Mouse (Mus musculus): ENCODE measurements around the gene Gadd45b. TPM values are rescaled to one million over a fixed set of nuclear protein-coding genes. Genes with fewer than 3 reads are reported as not detected.

The Gadd45b gene
- 9.7 TPM for polyA plus RNA-seq (2014; fragmentation: Illumina TruSeq; extraction: RNeasy Lipid Tissue Mini Kit (QIAGEN cat#74804); ENCODE audit: low replicate concordance)

DNA sequence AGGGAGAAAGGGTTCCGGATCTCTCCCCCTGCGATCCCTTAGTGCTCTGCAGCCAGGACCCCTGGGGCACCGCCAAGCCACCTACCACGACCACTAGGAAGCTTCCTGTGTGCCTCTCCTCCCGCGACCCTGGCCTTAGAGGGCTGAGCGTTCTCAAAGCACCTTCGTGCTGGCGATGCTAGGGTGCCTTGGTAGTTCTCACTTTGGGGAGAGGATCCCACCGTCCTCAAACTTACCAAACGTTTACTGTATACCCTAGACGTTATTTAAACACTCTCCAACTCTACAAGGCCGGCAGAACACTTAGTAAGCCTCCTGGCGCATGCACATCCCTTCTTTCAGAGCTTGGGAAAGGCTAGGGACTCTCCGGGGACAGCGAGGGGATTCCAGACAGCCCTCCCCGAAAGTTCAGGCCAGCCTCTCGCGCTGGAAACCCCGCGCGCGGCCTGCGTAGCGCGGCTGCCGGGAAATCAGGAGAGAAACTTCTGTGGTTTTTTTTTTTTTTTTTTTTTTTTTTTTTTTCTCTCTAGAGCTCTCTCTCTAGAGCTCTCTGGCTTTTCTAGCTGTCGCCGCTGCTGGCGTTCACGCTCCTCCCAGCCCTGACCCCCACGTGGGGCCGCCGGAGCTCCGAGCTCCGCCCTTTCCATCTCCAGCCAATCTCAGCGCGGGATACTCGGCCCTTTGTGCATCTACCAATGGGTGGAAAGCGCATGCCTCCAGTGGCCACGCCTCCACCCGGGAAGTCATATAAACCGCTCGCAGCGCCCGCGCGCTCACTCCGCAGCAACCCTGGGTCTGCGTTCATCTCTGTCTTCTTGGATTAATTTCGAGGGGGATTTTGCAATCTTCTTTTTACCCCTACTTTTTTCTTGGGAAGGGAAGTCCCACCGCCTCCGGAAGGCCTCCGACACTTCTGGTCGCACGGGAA lies at the start of gene Gadd45b:
Gene Gadd45b, plus strand, starts transcription at position 775 of the 928 bp plus-strand sequence.

DNA sequence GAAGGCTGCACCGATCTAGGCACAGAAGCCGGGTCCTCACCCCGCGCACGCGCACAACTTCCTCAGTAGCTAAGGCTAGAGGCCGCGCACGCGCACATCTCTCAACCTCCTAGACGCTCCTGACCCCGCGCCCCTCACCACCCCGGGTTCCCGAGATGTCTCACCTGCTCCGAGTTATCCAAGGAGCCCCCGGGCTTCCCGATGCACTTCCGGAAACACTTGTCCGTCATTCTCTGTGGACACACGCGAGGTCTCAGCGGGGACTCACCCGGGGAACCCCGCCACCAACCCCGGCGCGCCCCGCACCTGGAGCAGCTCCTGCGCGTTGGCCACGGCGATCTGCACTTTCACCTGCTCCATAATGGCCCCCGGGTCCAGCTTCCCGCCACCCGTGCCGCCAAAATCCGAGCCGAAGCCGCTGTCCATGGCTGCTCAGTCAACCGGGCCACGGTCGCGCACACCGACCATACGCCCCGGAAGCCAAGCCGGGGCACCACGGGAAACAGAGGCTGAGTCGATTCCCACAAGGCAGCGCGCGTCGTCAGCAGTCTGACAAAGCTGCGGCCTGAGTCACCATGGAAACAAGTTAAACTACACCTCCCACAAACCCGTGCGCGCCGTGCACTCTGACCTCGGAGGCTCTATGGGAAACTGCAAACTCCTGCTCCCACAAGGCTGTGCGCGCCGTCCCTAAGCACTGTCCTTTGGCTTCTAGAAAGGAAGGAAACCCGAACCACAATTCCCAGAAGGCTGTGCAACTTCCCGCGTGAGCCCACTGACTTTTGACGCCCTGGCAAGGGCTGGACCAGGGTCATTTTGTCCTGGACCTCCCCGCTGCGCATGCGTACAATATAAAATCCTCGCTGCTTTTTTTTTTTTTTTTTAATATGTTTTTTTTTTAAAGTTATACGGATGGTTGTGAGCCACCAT lies 29.3 kb upstream of the Gadd45b start, which contains the start of gene Timm13:
Gene Timm13, minus strand, starts transcription at position 652 of the 930 bp plus-strand sequence.

DNA sequence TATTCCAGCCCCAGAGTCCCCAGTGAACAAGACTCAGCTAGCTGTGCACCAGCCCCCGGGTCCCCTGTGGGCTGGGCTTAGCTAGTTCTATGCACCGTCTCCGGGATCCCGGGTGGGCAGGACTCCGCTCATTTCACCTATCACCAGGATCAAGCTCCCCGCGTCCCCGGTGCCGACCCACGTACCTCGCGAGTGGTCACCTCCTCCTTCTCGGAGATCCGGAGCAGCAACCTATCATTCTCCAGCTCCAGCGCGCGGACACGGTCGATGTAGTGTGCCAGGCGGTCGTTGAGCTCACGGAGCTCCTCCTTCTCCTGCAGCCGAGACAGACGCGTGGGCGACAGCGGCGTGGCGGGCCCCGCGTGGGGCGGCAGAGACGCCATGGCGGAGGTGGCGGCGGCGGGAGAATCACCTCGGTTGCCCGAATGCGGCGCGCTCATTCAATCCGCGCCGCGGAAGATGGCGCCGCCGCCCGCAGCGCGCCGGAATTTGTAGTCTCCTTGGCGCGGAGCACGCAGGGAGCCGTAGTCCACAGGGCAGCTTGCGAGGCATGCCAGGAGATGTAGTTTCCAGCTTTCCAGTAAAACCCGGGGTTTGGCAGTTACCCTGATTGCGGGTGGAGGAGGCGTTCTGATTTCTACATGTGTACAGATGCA lies 12.0 kb upstream of the Gadd45b start, which contains the start of gene Lmnb2:
Gene Lmnb2, minus strand, starts transcription at position 467 of the 656 bp plus-strand sequence.

Other genes with a start within 250 kb of the Gadd45b start
- 2.5 TPM for gene Mob3a, start 228.1 kb upstream of the Gadd45b start, polyA plus RNA-seq (2014; fragmentation: Illumina TruSeq; extraction: RNeasy Lipid Tissue Mini Kit (QIAGEN cat#74804); ENCODE audit: low replicate concordance)
- gene Izumo4, start 227.9 kb upstream of the Gadd45b start, polyA plus RNA-seq (2014; fragmentation: Illumina TruSeq; extraction: RNeasy Lipid Tissue Mini Kit (QIAGEN cat#74804); ENCODE audit: low replicate concordance): not detected
- gene Ap3d1, start 187.8 kb upstream of the Gadd45b start, polyA plus RNA-seq (2014; fragmentation: Illumina TruSeq; extraction: RNeasy Lipid Tissue Mini Kit (QIAGEN cat#74804); ENCODE audit: low replicate concordance): 7.6 TPM
- 4.4 TPM for gene Dot1l, start 174.9 kb upstream of the Gadd45b start, polyA plus RNA-seq (2014; fragmentation: Illumina TruSeq; extraction: RNeasy Lipid Tissue Mini Kit (QIAGEN cat#74804); ENCODE audit: low replicate concordance)
- 1.9 TPM for gene Sf3a2, start 131.9 kb upstream of the Gadd45b start, polyA plus RNA-seq (2014; fragmentation: Illumina TruSeq; extraction: RNeasy Lipid Tissue Mini Kit (QIAGEN cat#74804); ENCODE audit: low replicate concordance)
- gene Plekhj1, start 131.4 kb upstream of the Gadd45b start, polyA plus RNA-seq (2014; fragmentation: Illumina TruSeq; extraction: RNeasy Lipid Tissue Mini Kit (QIAGEN cat#74804); ENCODE audit: low replicate concordance): not detected
- not detected for gene Amh, start 124.8 kb upstream of the Gadd45b start, polyA plus RNA-seq (2014; fragmentation: Illumina TruSeq; extraction: RNeasy Lipid Tissue Mini Kit (QIAGEN cat#74804); ENCODE audit: low replicate concordance)
- not detected for gene Jsrp1, start 116.6 kb upstream of the Gadd45b start, polyA plus RNA-seq (2014; fragmentation: Illumina TruSeq; extraction: RNeasy Lipid Tissue Mini Kit (QIAGEN cat#74804); ENCODE audit: low replicate concordance)
- 174 TPM for gene Oaz1, start 103.4 kb upstream of the Gadd45b start, polyA plus RNA-seq (2014; fragmentation: Illumina TruSeq; extraction: RNeasy Lipid Tissue Mini Kit (QIAGEN cat#74804); ENCODE audit: low replicate concordance)
- gene Lingo3, start 86.0 kb upstream of the Gadd45b start, polyA plus RNA-seq (2014; fragmentation: Illumina TruSeq; extraction: RNeasy Lipid Tissue Mini Kit (QIAGEN cat#74804); ENCODE audit: low replicate concordance): not detected
- gene Lsm7, start 74.9 kb upstream of the Gadd45b start, polyA plus RNA-seq (2014; fragmentation: Illumina TruSeq; extraction: RNeasy Lipid Tissue Mini Kit (QIAGEN cat#74804); ENCODE audit: low replicate concordance): not detected
- 0.11 TPM for gene Sppl2b, start 74.8 kb upstream of the Gadd45b start, polyA plus RNA-seq (2014; fragmentation: Illumina TruSeq; extraction: RNeasy Lipid Tissue Mini Kit (QIAGEN cat#74804); ENCODE audit: low replicate concordance)
- not detected for gene Tmprss9, start 58.2 kb upstream of the Gadd45b start, polyA plus RNA-seq (2014; fragmentation: Illumina TruSeq; extraction: RNeasy Lipid Tissue Mini Kit (QIAGEN cat#74804); ENCODE audit: low replicate concordance)
- not detected for gene Timm13, start 29.1 kb upstream of the Gadd45b start, polyA plus RNA-seq (2014; fragmentation: Illumina TruSeq; extraction: RNeasy Lipid Tissue Mini Kit (QIAGEN cat#74804); ENCODE audit: low replicate concordance)
- gene Lmnb2, start 11.8 kb upstream of the Gadd45b start, polyA plus RNA-seq (2014; fragmentation: Illumina TruSeq; extraction: RNeasy Lipid Tissue Mini Kit (QIAGEN cat#74804); ENCODE audit: low replicate concordance): 0.45 TPM
- not detected for gene Gng7, start 84.9 kb downstream of the Gadd45b start, polyA plus RNA-seq (2014; fragmentation: Illumina TruSeq; extraction: RNeasy Lipid Tissue Mini Kit (QIAGEN cat#74804); ENCODE audit: low replicate concordance)
- gene Diras1, start 95.6 kb downstream of the Gadd45b start, polyA plus RNA-seq (2014; fragmentation: Illumina TruSeq; extraction: RNeasy Lipid Tissue Mini Kit (QIAGEN cat#74804); ENCODE audit: low replicate concordance): 0.15 TPM
- gene Slc39a3, start 107.4 kb downstream of the Gadd45b start, polyA plus RNA-seq (2014; fragmentation: Illumina TruSeq; extraction: RNeasy Lipid Tissue Mini Kit (QIAGEN cat#74804); ENCODE audit: low replicate concordance): 0.19 TPM
- gene Sgta, start 130.1 kb downstream of the Gadd45b start, polyA plus RNA-seq (2014; fragmentation: Illumina TruSeq; extraction: RNeasy Lipid Tissue Mini Kit (QIAGEN cat#74804); ENCODE audit: low replicate concordance): 0.41 TPM
- gene Thop1, start 140.0 kb downstream of the Gadd45b start, polyA plus RNA-seq (2014; fragmentation: Illumina TruSeq; extraction: RNeasy Lipid Tissue Mini Kit (QIAGEN cat#74804); ENCODE audit: low replicate concordance): not detected
- 29.5 TPM for gene Creb3l3, start 168.8 kb downstream of the Gadd45b start, polyA plus RNA-seq (2014; fragmentation: Illumina TruSeq; extraction: RNeasy Lipid Tissue Mini Kit (QIAGEN cat#74804); ENCODE audit: low replicate concordance)
- gene Map2k2, start 175.8 kb downstream of the Gadd45b start, polyA plus RNA-seq (2014; fragmentation: Illumina TruSeq; extraction: RNeasy Lipid Tissue Mini Kit (QIAGEN cat#74804); ENCODE audit: low replicate concordance): 4.5 TPM
- gene Zbtb7a, start 205.1 kb downstream of the Gadd45b start, polyA plus RNA-seq (2014; fragmentation: Illumina TruSeq; extraction: RNeasy Lipid Tissue Mini Kit (QIAGEN cat#74804); ENCODE audit: low replicate concordance): 19.8 TPM
- not detected for gene Pias4, start 237.8 kb downstream of the Gadd45b start, polyA plus RNA-seq (2014; fragmentation: Illumina TruSeq; extraction: RNeasy Lipid Tissue Mini Kit (QIAGEN cat#74804); ENCODE audit: low replicate concordance)
- 3.2 TPM for gene Eef2, start 246.6 kb downstream of the Gadd45b start, polyA plus RNA-seq (2014; fragmentation: Illumina TruSeq; extraction: RNeasy Lipid Tissue Mini Kit (QIAGEN cat#74804); ENCODE audit: low replicate concordance)

All from small intestine, adult 10 weeks (tissue).